ENCODE assay signal across 8 mouse cellular contexts in genomic region chr11:62456483-62457172, GRCm38 (mm10). TPM values are rescaled to one million over a fixed set of nuclear protein-coding genes. Genes with fewer than 3 reads are reported as not detected.
DNase-seq lines count a peak whose midpoint lies in the region; ATAC-seq and TF ChIP-seq lines count a peak whose summit lies in the region.

No protein-coding gene starts in this region.

- H3K27ac ChIP-seq in intestine, postnatal 0 days (ENCODE audit: low read depth, low read length), result peak overlapping the region; percentile 99
- peak overlapping the region; percentile 96 for H3K27ac ChIP-seq in liver, embryonic 13.5 days
- H3K27ac ChIP-seq in stomach, embryonic 16.5 days (ENCODE audit: low read length), result peak overlapping the region; percentile 98

- no peaks in the 10 kb centered on the region for H3K9me3 ChIP-seq in intestine, postnatal 0 days (ENCODE audit: control insufficient read depth)
- no peaks in the 10 kb centered on the region for H3K9me3 ChIP-seq in liver, embryonic 13.5 days (replicated peaks)
- no peaks in the 10 kb centered on the region for H3K9me3 ChIP-seq in stomach, embryonic 16.5 days (replicated peaks; ENCODE audit: control insufficient read depth, low read length)

- H3K4me2 ChIP-seq in intestine, postnatal 0 days (replicated peaks; ENCODE audit: low read depth), result peak overlapping the region; percentile 96
- peak overlapping the region; percentile 95 for H3K4me2 ChIP-seq in liver, embryonic 13.5 days
- peak overlapping the region; percentile 82 for H3K4me2 ChIP-seq in stomach, embryonic 16.5 days (ENCODE audit: low read depth, low read length)

- ATAC-seq in common myeloid progenitor, adult 5-6 weeks (replicated peaks; ENCODE audit: low read depth, poor library complexity, severe bottlenecking), result peak; percentile 30
- ATAC-seq in intestine, postnatal 0 days, result peak; percentile 56
- ATAC-seq in liver, embryonic 13.5 days (ENCODE audit: low read depth), result peak; percentile 63
- peak; percentile 76 for ATAC-seq in stomach, embryonic 16.5 days (ENCODE audit: insufficient read depth, low FRiP score)

- no peaks in the 10 kb centered on the region for H3K27me3 ChIP-seq in intestine, postnatal 0 days (replicated peaks; ENCODE audit: control insufficient read depth, insufficient read depth, low read length)
- H3K27me3 ChIP-seq in liver, embryonic 13.5 days, result no peaks in the 10 kb centered on the region
- H3K27me3 ChIP-seq in stomach, embryonic 16.5 days (ENCODE audit: control insufficient read depth, insufficient read depth, low read length), result no peaks in the 10 kb centered on the region

- DNase-seq in A20 (ENCODE audit: low read depth, low spot score) (peak; percentile 76), R1 (ENCODE audit: low read depth, low spot score) (peak; percentile 68)
- DNase-seq in gastrocnemius, postnatal 4 days (ENCODE audit: low spot score in 2 of 2), result peak; percentile 26 to 58
- peak; percentile 48 for DNase-seq in liver, embryonic 13.5 days
- peak; percentile 72 for DNase-seq in naive thymus-derived CD4-positive, alpha-beta T cell, adult 2 months (ENCODE audit: low read depth)

- no peaks in the 10 kb centered on the region for H3K4me1 ChIP-seq in intestine, postnatal 0 days (replicated peaks; ENCODE audit: control insufficient read depth, insufficient read depth, low read length)
- peaks cover 32% of the 10 kb centered on the region for H3K4me1 ChIP-seq in liver, embryonic 13.5 days (replicated peaks)
- H3K4me1 ChIP-seq in stomach, embryonic 16.5 days (ENCODE audit: control insufficient read depth, insufficient read depth, low read length), result peaks cover 6% of the 10 kb centered on the region

- peak overlapping the region; percentile 99 for H3K9ac ChIP-seq in intestine, postnatal 0 days (ENCODE audit: low read depth, low read length)
- H3K9ac ChIP-seq in liver, embryonic 13.5 days, result peak overlapping the region; percentile 99
- H3K9ac ChIP-seq in stomach, embryonic 16.5 days (ENCODE audit: low read length), result peak overlapping the region; percentile 99

- peak overlapping the region; percentile 98 for H3K4me3 ChIP-seq in intestine, postnatal 0 days (ENCODE audit: low read depth, low read length)
- peak overlapping the region; percentile 93 for H3K4me3 ChIP-seq in liver, embryonic 13.5 days (replicated peaks)
- peak overlapping the region; percentile 80 for H3K4me3 ChIP-seq in stomach, embryonic 16.5 days (replicated peaks; ENCODE audit: low read length)

- WGBS in intestine, postnatal 0 days, result under 1% methylated on average over 42 of the region's 42 CpGs
- under 1% methylated on average over 42 of the region's 42 CpGs for whole genome bisulfite sequencing in liver, embryonic 13.5 days (ENCODE audit: insufficient replicate concordance)
- WGBS in stomach, embryonic 16.5 days, result under 1% methylated on average over 42 of the region's 42 CpGs

- TF ChIP-seq CTCF in intestine, postnatal 0 days (IDR thresholded peaks at IDR 0.05; ENCODE audit: low read depth), result peak; percentile 53

- no peaks in the 10 kb centered on the region for H3K36me3 ChIP-seq in intestine, postnatal 0 days (ENCODE audit: control insufficient read depth, insufficient read depth)
- H3K36me3 ChIP-seq in liver, embryonic 13.5 days, result peaks cover 7% of the 10 kb centered on the region; the same call in 1 of the 2 replicates
- no peaks in the 10 kb centered on the region for H3K36me3 ChIP-seq in stomach, embryonic 16.5 days (ENCODE audit: control insufficient read depth, insufficient read depth, low read length)

RNA-seq across cellular contexts. Expression of gene Pigl, which starts 1.6 kb away (rescaled TPM):
- 3.3 and 4.3 TPM in 2 replicates for total RNA-seq in common myeloid progenitor, adult 5-6 weeks (2017)
- 1 to 10 TPM; 5.3 to 6.2 TPM for total RNA-seq in gastrocnemius, postnatal 4 days (2021)
- 8.3 and 8.9 TPM in 2 replicates for polyA plus RNA-seq in intestine, postnatal 0 days (2015; fragmentation: Nextera tagmentation; extraction: Ambion mirVana)
- 5.4 and 6.2 TPM in 2 replicates for polyA plus RNA-seq in liver, embryonic 13.5 days (2015; fragmentation: Nextera tagmentation; extraction: Ambion mirVana)
- polyA plus RNA-seq in stomach, embryonic 16.5 days (2015; fragmentation: Nextera tagmentation; extraction: Ambion mirVana), result 8.5 and 9.5 TPM in 2 replicates

RNA-seq across cellular contexts. Expression of gene Ncor1, which starts 1.7 kb away (rescaled TPM):
- total RNA-seq in common myeloid progenitor, adult 5-6 weeks (2017), result 335 and 349 TPM in 2 replicates
- total RNA-seq in gastrocnemius, postnatal 4 days (2021), result 100 to 1,000 TPM; 169 to 170 TPM
- polyA plus RNA-seq in intestine, postnatal 0 days (2015; fragmentation: Nextera tagmentation; extraction: Ambion mirVana), result 114 and 140 TPM in 2 replicates
- 76.6 and 79.2 TPM in 2 replicates for polyA plus RNA-seq in liver, embryonic 13.5 days (2015; fragmentation: Nextera tagmentation; extraction: Ambion mirVana)
- 45.0 and 52.7 TPM in 2 replicates for polyA plus RNA-seq in stomach, embryonic 16.5 days (2015; fragmentation: Nextera tagmentation; extraction: Ambion mirVana)

Comparison
In these comparisons a context has a peak if more than half of its experiments do, and no peak if none do; other contexts are left out.
1. Peak in every context shown above with its lines: DNase-seq, ATAC-seq, H3K4me3 ChIP-seq and H3K27ac ChIP-seq.